Mouse (Mus musculus): ENCODE results near the gene Eml1.
"Not testable (repeated sequence)": the region's sequence is repeated elsewhere in the genome, so short reads cannot be mapped to it uniquely, and the experiment has no call there.

Eml1 gene

GRCm38 (mm10) chr12:108474440-108474839 lies 103.7 kb downstream of the Eml1 start:
- no peak for DNase-seq (ENCODE audit: low spot score)

GRCm38 (mm10) chr12:108478714-108479113 lies 108.0 kb downstream of the Eml1 start:
- DNase-seq (ENCODE audit: low spot score), result no peak

GRCm38 (mm10) chr12:108480704-108481365 lies 110.1 kb downstream of the Eml1 start:
- no peak for DNase-seq (ENCODE audit: low spot score)

GRCm38 (mm10) chr12:108489076-108489475 lies 118.3 kb downstream of the Eml1 start:
- DNase-seq (ENCODE audit: low spot score), result no peak

- no peak for DNase-seq (ENCODE audit: low spot score)
Observed at GRCm38 (mm10) chr12:108489741-108490140, 119.0 kb downstream of the Eml1 start.

GRCm38 (mm10) chr12:108490336-108490735 lies 119.6 kb downstream of the Eml1 start:
- DNase-seq (ENCODE audit: low spot score), result no peak

- DNase-seq (ENCODE audit: low spot score), result no peak
Observed at GRCm38 (mm10) chr12:108490954-108491353, 120.2 kb downstream of the Eml1 start.

GRCm38 (mm10) chr12:108494011-108494541 lies 123.3 kb downstream of the Eml1 start:
- peak; percentile 24 for DNase-seq (ENCODE audit: low spot score)

GRCm38 (mm10) chr12:108495455-108496235 lies 124.9 kb downstream of the Eml1 start:
- DNase-seq (ENCODE audit: low spot score), result no peak

GRCm38 (mm10) chr12:108503064-108503463 lies 132.3 kb downstream of the Eml1 start:
- no peak for DNase-seq (ENCODE audit: low spot score)

GRCm38 (mm10) chr12:108503582-108503981 lies 132.8 kb downstream of the Eml1 start:
- DNase-seq (ENCODE audit: low spot score), result no peak

GRCm38 (mm10) chr12:108505846-108506245 lies 135.1 kb downstream of the Eml1 start:
- DNase-seq (ENCODE audit: low spot score), result no peak

- DNase-seq (ENCODE audit: low spot score), result not testable (repeated sequence)
Observed at GRCm38 (mm10) chr12:108507046-108507445, 136.3 kb downstream of the Eml1 start.

- no peak for DNase-seq (ENCODE audit: low spot score)
Observed at GRCm38 (mm10) chr12:108510571-108510970, 139.8 kb downstream of the Eml1 start.

- DNase-seq (ENCODE audit: low spot score), result peak; percentile 23
Observed at GRCm38 (mm10) chr12:108511009-108511408, 140.3 kb downstream of the Eml1 start.

GRCm38 (mm10) chr12:108515464-108515863 lies 144.7 kb downstream of the Eml1 start:
- no peak for DNase-seq (ENCODE audit: low spot score)

GRCm38 (mm10) chr12:108519374-108519773 lies 148.6 kb downstream of the Eml1 start:
- DNase-seq (ENCODE audit: low spot score), result no peak

- DNase-seq (ENCODE audit: low spot score), result peak; percentile 29
Observed at GRCm38 (mm10) chr12:108529214-108529613, 158.5 kb downstream of the Eml1 start.

GRCm38 (mm10) chr12:108534484-108534883 lies 163.7 kb downstream of the Eml1 start:
- no peak for DNase-seq (ENCODE audit: low spot score)

- no peak for DNase-seq (ENCODE audit: low spot score)
Observed at GRCm38 (mm10) chr12:108536461-108536860, 165.7 kb downstream of the Eml1 start.

GRCm38 (mm10) chr12:108541088-108541487 lies 170.3 kb downstream of the Eml1 start:
- no peak for DNase-seq (ENCODE audit: low spot score)

- peak; percentile 21 for DNase-seq (ENCODE audit: low spot score)
Observed at GRCm38 (mm10) chr12:108546508-108547153, 175.9 kb downstream of the Eml1 start.

Data from yolk sac, embryonic 10.5 days (tissue).